Comparison of ENCODE assay signal across 16 mouse cellular contexts in the genomic region with DNA sequence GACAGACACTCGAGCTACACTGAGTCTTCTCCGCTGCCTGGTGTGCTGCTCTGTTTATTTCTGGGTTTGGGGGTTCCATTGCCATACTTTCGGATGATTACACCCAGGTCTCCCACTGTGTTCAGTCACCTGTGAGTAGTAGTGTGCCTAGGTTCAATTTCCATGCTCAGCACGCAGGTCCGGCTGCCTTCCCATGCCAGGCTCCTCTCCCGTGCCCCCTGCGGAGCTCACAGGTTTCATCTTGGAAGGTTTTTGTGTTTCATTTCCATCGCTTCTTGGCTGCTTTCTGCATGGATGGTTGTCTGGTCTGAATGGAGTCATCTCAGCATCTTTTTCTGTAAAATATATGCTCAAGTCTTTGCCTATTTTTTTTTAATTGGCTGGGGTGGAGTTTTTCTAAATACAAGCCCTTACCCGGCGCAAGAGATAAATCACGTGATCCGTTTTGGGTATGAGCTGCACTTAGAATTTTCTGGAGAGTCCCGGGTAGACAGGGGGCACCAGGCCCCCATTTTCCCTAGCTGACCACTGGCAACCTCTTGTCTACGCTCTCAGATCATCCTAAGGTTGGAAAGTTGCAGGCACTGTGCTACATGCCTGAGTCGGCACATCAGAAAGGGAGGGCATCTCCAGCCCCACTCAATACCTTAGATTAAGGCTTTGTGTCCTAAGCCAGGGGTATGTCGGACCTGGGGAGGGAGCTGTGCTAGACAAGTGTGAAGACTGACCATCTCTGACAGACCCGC. TPM values are rescaled to one million over a fixed set of nuclear protein-coding genes. Genes with fewer than 3 reads are reported as not detected.
"Had no signal": no experiment of that assay in that cellular context is flagged by ENCODE, and none has a peak within 500 bp of the region (broad histone marks: within the 10 kb centered on the region; RNA-seq: fewer than 3 reads in every experiment).

No protein-coding gene starts in this region.

- DNase-seq: kidney, adult 18-20 months; kidney, postnatal 14 days; layer of hippocampus, postnatal 36 days; lung, adult 18-20 months; midbrain, embryonic 14.5 days; thymus, postnatal 14 days had no signal

RNA-seq across cellular contexts. Expression of a gene that starts 4.7 kb away (rescaled TPM):
- total RNA-seq: layer of hippocampus, postnatal 36 days; left cerebral cortex, adult 8-10 months; left cerebral cortex, postnatal 36 days; liver, adult 2 months had no signal
- polyA plus RNA-seq: kidney, embryonic 15.5 days; large intestine, adult 2 months; limb, embryonic 13.5 days; liver, adult 2 months; liver, embryonic 14.5 days; lung, embryonic 16.5 days; midbrain, embryonic 14.5 days; neural tube, embryonic 14.5 days; stomach, postnatal 0 days had no signal
